Mouse (Mus musculus) Patski (cell line): Measurements from ENCODE around the gene Nckap5l. TPM values are rescaled to one million over a fixed set of nuclear protein-coding genes. Genes with fewer than 3 reads are reported as not detected.
"Not testable (repeated sequence)": the region's sequence is repeated elsewhere in the genome, so short reads cannot be mapped to it uniquely, and the experiment has no call there.

Source experiments
- ATAC-seq: fragments of 100-300 bp; one replicate; pipeline ENCODE4 v1.8.0; 2021
- CTCF ChIA-PET: fragments of 350-600 bp; sonication (Branson Sonifier 250); formaldehyde crosslinking; loops from one replicate; lab custom pipeline; 2022; ENCODE audit warnings: inconsistent platforms; lab: Charles Lee
- POLR2A ChIA-PET: fragments of 350-600 bp; sonication (Branson Sonifier 250); formaldehyde crosslinking; loops from one replicate; lab custom pipeline; 2022; ENCODE audit warnings: antibody characterized with exemption, inconsistent platforms; lab: Charles Lee
- DNase-seq: peaks from one replicate; pipeline ENCODE4 v3.0.0-alpha.2; 2011; ENCODE audit warnings: low read depth, low spot score
- H3K27me3 ChIP-seq: fragments of 371-371 bp; one replicate; pipeline ENCODE4 v1.5.1; 2021
- CTCF ChIP-seq: fragments of 100-300 bp; IDR thresholded peaks from one replicate; pipeline ENCODE4 v1.5.1; 2021
- in situ Hi-C: fragments of 300-500 bp; cut with MboI; formaldehyde crosslinking; loops from 3 replicates; pipeline ENCODE4 v1.11.1; 2018; ENCODE audit warnings: low pct_unique_long_range_greater_than_20kb, mixed read lengths
- polyA plus RNA-seq: library from polyadenylated mRNA; unstranded; gene quantifications from one replicate; pipeline ENCODE4 v1.2.3, GENCODE M21; 2021

Gene Nckap5l
- polyA plus RNA-seq, 1 experiment from 2014 or later, result 10.8 TPM

DNA sequence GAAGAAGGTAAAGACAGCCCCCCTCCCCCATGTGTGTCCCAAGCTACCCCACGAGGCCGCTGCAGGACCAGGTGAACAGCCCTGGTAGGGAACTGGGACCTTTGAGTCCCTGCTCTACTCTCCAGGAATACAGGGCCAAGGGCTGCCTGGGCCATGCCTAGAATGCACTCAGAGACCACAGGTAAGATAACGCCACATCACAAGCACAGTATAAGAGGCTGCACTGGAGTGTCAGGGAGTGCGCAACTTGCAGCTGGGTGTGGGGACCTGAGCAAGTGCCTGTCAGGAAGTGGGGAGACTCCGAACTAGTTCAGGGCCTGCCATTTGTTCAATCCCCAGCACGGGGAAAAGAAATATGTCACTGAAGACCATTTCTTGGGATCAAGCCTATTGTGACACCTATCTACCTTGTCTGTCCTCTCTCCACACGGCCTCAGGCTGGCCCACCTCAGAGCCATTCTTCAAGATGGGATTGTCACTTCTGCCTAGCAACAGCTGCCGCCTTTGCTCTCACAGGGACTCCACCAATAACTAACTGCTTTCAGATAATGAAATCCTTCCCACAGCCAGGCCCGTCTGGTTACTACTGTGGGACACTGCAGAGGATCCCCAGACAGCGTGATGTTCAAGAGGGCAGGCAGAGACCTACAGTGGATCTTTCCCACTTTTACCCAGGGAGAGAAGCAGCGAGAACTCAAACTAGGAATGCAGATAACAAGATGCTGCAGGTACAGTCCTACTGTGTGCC lies 4.2 kb downstream of the Nckap5l start:
- in situ Hi-C loops, result no loop called here
- ATAC-seq (no peak), DNase-seq (no peak)
- ChIA-PET POLR2A (no interaction called here), CTCF (no interaction called here)
- H3K27me3 ChIP-seq, result no peaks in the 10 kb centered on the region
- no peak for TF ChIP-seq CTCF

DNA sequence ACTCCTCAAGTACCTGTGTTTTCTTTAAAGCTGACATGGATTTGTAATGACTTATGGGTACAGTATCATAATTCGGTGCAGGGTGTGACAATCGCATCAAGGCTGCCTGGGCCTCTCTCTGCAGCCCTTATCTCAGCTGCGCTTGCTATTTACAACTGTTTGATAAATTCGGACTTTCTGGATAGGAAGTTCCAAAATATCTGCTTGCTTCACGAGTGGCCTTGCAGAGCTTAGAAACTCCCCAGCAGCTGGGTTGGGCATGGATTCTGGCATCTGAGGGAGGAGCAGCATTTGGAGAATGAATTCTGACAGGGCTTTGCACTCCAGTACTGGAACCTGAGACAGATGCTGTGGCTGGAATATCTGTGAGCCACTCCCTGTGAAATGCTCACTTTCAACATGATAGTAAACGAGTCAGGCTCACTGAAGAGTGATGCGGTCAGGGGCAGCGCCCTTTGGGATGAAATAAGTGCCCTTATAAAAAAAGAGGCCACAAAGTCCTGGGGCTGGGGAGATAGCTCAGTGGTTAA lies 7.7 kb downstream of the Nckap5l start:
- TF ChIP-seq CTCF, result no peak
- ATAC-seq (no peak), DNase-seq (no peak)
- H3K27me3 ChIP-seq, result no peaks in the 10 kb centered on the region
- CTCF ChIA-PET, result interaction anchor here (1.3 kb wide), 1 partner anchor 33 kb away, joined by 3 read pairs; no protein-coding TSS in a partner anchor
- POLR2A ChIA-PET, result interaction anchor here (1.3 kb wide), 1 partner anchor 9 kb away, joined by 4 read pairs; no protein-coding TSS in a partner anchor
- in situ Hi-C loops, result no loop called here

- in situ Hi-C loops, result no loop called here
- ChIA-PET POLR2A (interaction anchor here (1.3 kb wide), 1 partner anchor 9 kb away, joined by 4 read pairs; no protein-coding TSS in a partner anchor), CTCF (no interaction called here)
- DNase-seq, result no peak
- H3K27me3 ChIP-seq, result no peaks in the 10 kb centered on the region
- no peak for ATAC-seq
- no peak for TF ChIP-seq CTCF
These were observed 8.3 kb downstream of the Nckap5l start for GRCm38 (mm10) chr15:99449131-99449750.

- CTCF ChIA-PET, in situ Hi-C loops, POLR2A ChIA-PET: not testable (repeated sequence)
These were observed 11.4 kb downstream of the Nckap5l start for GRCm38 (mm10) chr15:99446136-99446535.

GRCm38 (mm10) chr15:99445567-99445966 lies 12.0 kb downstream of the Nckap5l start:
- H3K27me3 ChIP-seq, result no peaks in the 10 kb centered on the region
- CTCF ChIA-PET, result interaction anchor here (1.2 kb wide), 1 partner anchor 15 kb away, joined by 3 read pairs; no protein-coding TSS in a partner anchor
- in situ Hi-C loops, result no loop called here
- ATAC-seq (no peak), DNase-seq (no peak)
- POLR2A ChIA-PET, result no interaction called here
- no peak for TF ChIP-seq CTCF

More at GRCm38 (mm10) chr15:99446136-99446535, 11.4 kb downstream of the Nckap5l start:
- not testable (repeated sequence) for H3K27me3 ChIP-seq, ATAC-seq, DNase-seq

DNA sequence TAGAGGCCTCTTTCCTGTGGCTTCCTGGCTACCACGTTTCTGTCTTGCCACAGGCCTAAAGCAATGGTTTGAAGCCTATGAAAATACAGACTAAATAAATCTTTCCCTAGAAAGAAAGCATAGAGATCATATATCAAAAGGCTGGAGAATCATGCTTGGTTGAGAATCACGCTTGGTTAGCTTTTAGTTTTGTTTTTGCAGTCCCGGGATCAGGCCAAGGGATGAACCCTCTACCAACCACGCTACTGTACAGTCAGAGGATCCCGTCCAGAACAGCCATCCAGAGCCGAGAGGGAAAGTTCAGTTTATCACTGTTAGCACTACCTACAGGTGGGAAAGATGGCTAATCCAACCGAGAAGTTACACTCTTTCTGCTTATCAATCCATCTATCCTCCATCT lies 15.2 kb downstream of the Nckap5l start:
- ChIA-PET CTCF (no interaction called here), POLR2A (interaction anchor here (1.2 kb wide), 1 partner anchor 12 kb away, joined by 3 read pairs; no protein-coding TSS in a partner anchor)
- ATAC-seq, result no peak
- DNase-seq, result no peak
- no peak for TF ChIP-seq CTCF
- in situ Hi-C loops, result no loop called here
- no peaks in the 10 kb centered on the region for H3K27me3 ChIP-seq

DNA sequence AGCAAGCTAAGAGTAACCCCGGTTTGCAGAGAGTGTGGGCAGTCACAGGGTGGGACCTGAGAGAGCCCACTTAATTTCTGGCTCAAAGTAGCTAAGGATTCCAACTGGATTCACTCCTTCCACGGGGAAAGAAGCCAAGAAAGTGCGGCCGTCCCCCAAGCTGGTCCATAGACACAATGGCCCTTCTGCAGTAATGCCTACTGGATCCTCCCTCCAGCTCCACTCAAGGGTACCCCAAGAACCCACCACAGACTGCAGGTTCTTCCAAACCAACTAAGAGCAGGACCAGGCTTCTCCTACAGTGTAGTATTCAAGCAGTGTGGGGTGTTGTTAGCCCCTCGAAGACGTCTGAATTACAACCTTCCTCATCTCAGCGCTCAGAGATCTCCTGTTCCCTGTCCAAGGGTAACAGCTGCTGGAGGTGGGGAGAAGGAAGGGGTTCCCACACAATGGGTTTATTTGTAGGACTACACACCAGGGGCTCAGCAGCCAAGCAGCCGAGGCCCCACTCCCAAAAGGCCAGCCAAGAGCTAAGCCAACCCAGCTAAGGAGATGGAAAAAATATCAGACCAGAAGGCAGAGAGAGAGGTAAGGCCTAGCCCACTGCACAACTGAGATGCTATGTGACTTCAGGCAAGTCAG lies 16.6 kb downstream of the Nckap5l start:
- ATAC-seq (no peak), DNase-seq (no peak)
- CTCF ChIA-PET, result interaction anchor here (1.2 kb wide), 1 partner anchor 24 kb away, joined by 3 read pairs; no protein-coding TSS in a partner anchor
- H3K27me3 ChIP-seq, result no peaks in the 10 kb centered on the region
- POLR2A ChIA-PET, result interaction anchor here (0.7 kb wide), 2 partner anchors 9 to 17 kb away, joined by 3 to 4 read pairs; no protein-coding TSS in a partner anchor
- in situ Hi-C loops, result no loop called here
- no peak for TF ChIP-seq CTCF

GRCm38 (mm10) chr15:99440112-99440815 lies 17.3 kb downstream of the Nckap5l start:
- CTCF ChIA-PET, result interaction anchor here (1.2 kb wide), 1 partner anchor 23 kb away, joined by 3 read pairs; no protein-coding TSS in a partner anchor
- no peak for DNase-seq
- in situ Hi-C loops, result no loop called here

DNA sequence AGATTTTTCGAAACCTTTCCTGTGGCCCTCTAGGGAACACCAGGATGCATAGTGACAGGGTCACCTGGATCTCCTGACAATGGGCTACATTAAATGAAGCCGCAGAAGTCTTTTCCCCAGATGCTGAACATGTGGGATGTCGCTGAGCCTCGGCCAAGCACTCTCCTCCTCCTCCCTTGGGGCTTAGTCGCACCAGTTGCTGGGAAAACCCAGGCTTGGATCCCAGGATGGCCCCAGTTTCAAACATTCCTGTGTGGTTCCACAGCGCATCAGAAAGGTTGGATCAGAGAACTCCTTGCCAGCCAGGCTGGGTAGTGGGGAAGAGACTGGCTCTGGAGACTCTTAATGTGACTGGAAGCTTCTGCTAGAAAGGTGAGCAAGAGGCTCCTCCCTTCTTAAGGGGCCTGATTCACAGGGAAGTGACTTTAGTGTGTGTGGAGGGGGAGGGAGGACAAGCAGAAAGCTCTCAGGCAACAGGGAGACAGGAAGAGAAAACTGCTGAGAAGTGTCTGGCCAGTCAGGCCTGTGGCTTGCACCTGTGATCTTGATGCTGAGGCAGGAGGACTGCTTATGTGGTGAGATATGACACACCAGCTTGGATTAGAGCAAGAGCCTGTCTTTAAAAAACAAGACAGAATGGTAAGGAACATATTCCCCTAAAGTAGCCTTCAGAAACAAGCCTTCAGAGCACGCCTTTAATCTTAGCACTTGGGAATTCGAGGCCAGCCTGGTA lies 18.4 kb downstream of the Nckap5l start:
- ATAC-seq (no peak), DNase-seq (no peak)
- CTCF ChIA-PET, result interaction anchor here (1.9 kb wide), 1 partner anchor 23 kb away, joined by 8 read pairs; no protein-coding TSS in a partner anchor
- TF ChIP-seq CTCF, result no peak
- in situ Hi-C loops, result no loop called here
- POLR2A ChIA-PET, result interaction anchor here (0.7 kb wide), 1 partner anchor 140 kb away, joined by 3 read pairs; no protein-coding TSS in a partner anchor
- no peaks in the 10 kb centered on the region for H3K27me3 ChIP-seq

More at GRCm38 (mm10) chr15:99440112-99440815, 17.3 kb downstream of the Nckap5l start:
- no peak for ATAC-seq
- H3K27me3 ChIP-seq, result no peaks in the 10 kb centered on the region
- POLR2A ChIA-PET, result interaction anchor here (0.7 kb wide), 2 partner anchors 10 to 18 kb away, joined by 3 to 4 read pairs; no protein-coding TSS in a partner anchor
- no peak for TF ChIP-seq CTCF
